Mouse (Mus musculus) small intestine, adult 2 months (tissue): ENCODE data around the gene Ezh1. TPM values are rescaled to one million over a fixed set of nuclear protein-coding genes. Genes with fewer than 3 reads are reported as not detected.

Experiments
- H3K27ac ChIP-seq: fragments of 200-500 bp; 2 replicates; pipeline ENCODE4 v1.5.1; 2012; ENCODE audit warnings: low read depth, low read length, control low read depth, inconsistent platforms; ENCODE audit not compliant: insufficient read depth
- H3K27me3 ChIP-seq: fragments of 200-500 bp; 2 replicates; pipeline ENCODE4 v1.6.1; 2012; ENCODE audit warnings: mild to moderate bottlenecking, moderate library complexity, low read length, inconsistent platforms; ENCODE audit not compliant: control insufficient read depth, insufficient read depth
- H3K36me3 ChIP-seq: fragments of 200-500 bp; 2 replicates; pipeline ENCODE4 v1.6.1; 2012; ENCODE audit warnings: mild to moderate bottlenecking, low read length, control low read depth, inconsistent platforms; ENCODE audit not compliant: control insufficient read depth, insufficient read depth
- H3K4me1 ChIP-seq: fragments of 200-500 bp; 2 replicates; pipeline ENCODE4 v1.6.1; 2012; ENCODE audit warnings: low read length, inconsistent platforms, mixed read lengths; ENCODE audit not compliant: control insufficient read depth, insufficient read depth, insufficient read length
- H3K4me3 ChIP-seq: fragments of 200-500 bp; 2 replicates; pipeline ENCODE4 v1.5.1; 2012; ENCODE audit warnings: low read depth, mild to moderate bottlenecking, control low read depth, inconsistent platforms, low read length, moderate library complexity
- CTCF ChIP-seq: fragments of 200-500 bp; IDR thresholded peaks from 2 replicates; pipeline ENCODE4 v1.5.1; 2012; ENCODE audit warnings: low read depth, mild to moderate bottlenecking, control low read depth, inconsistent platforms, low read length, moderate library complexity, mixed read lengths; ENCODE audit not compliant: insufficient replicate concordance, insufficient read length; ENCODE audit errors: extremely low read depth
- POLR2A ChIP-seq: fragments of 200-500 bp; IDR thresholded peaks from 2 replicates; pipeline ENCODE4 v1.6.1; 2012; ENCODE audit warnings: low read depth, mild to moderate bottlenecking, control low read depth, inconsistent platforms, low read length, moderate library complexity
- WGBS: fragments of 180-500 bp; shearing (Covaris S2); methylation state at CpG from one replicate; pipeline ENCODE4 v1.1.7; 2018; 5-methylcytosine and 5-hydroxymethylcytosine counted together
- polyA plus RNA-seq: library from polyadenylated mRNA; depleted of rRNA; stranded (reverse); fragments of >200 nt; gene quantifications from 2 replicates; pipeline ENCODE4 v1.2.3, GENCODE M21; 2012; rRNA removed

Gene Ezh1
- polyA plus RNA-seq, 1 experiment: 20.0 TPM

- Histone ChIP-seq H3K36me3 (no peaks in the 10 kb centered on the region), H3K27ac (no peak overlapping the region), H3K4me3 (no peak overlapping the region), H3K4me1 (peaks cover 3% of the 10 kb centered on the region; the same call in 1 of the 2 replicates), H3K27me3 (no peaks in the 10 kb centered on the region)
- WGBS: 56% methylated on average over 9 of the region's 9 CpGs
- TF ChIP-seq CTCF: no peak
- no peak for TF ChIP-seq POLR2A
Measured at GRCm38 (mm10) chr11:101149178-101150105, 76.8 kb downstream of the Ezh1 start.

- 80% methylated on average over 10 of the region's 10 CpGs for WGBS
- H3K36me3 ChIP-seq: no peaks in the 10 kb centered on the region
- no peak overlapping the region for H3K4me3 ChIP-seq
- H3K27ac ChIP-seq: no peak overlapping the region
- no peak for TF ChIP-seq CTCF
- H3K4me1 ChIP-seq: peaks cover 2% of the 10 kb centered on the region; the same call in 1 of the 2 replicates
- no peaks in the 10 kb centered on the region for H3K27me3 ChIP-seq
Measured at GRCm38 (mm10) chr11:101148751-101149150, 77.5 kb downstream of the Ezh1 start.

- Histone ChIP-seq H3K4me1 (no peaks in the 10 kb centered on the region), H3K27me3 (no peaks in the 10 kb centered on the region), H3K27ac (no peak overlapping the region), H3K36me3 (no peaks in the 10 kb centered on the region), H3K4me3 (no peak overlapping the region)
- TF ChIP-seq POLR2A (no peak), CTCF (no peak)
- WGBS: 47% methylated on average over 10 of the region's 10 CpGs
Measured at GRCm38 (mm10) chr11:101146377-101146776, 79.9 kb downstream of the Ezh1 start.

GRCm38 (mm10) chr11:101143338-101144225 is 82.7 kb downstream of the Ezh1 start:
- WGBS: 31% methylated on average over 18 of the region's 19 CpGs
- H3K36me3 ChIP-seq: no peaks in the 10 kb centered on the region
- H3K4me1 ChIP-seq: peaks cover 2% of the 10 kb centered on the region; the same call in 1 of the 2 replicates
- peak overlapping the region; percentile 51 for H3K4me3 ChIP-seq
- H3K27ac ChIP-seq: peak overlapping the region; percentile 50
- H3K27me3 ChIP-seq: peaks cover 9% of the 10 kb centered on the region; the same call in 1 of the 2 replicates
- TF ChIP-seq CTCF (no peak), POLR2A (no peak)

GRCm38 (mm10) chr11:101142215-101142967 is 83.9 kb downstream of the Ezh1 start:
- 89% methylated on average over 10 of the region's 10 CpGs for WGBS
- peaks cover 2% of the 10 kb centered on the region; the same call in 1 of the 2 replicates for H3K4me1 ChIP-seq

More at GRCm38 (mm10) chr11:101142215-101142967, 83.9 kb downstream of the Ezh1 start:
- Histone ChIP-seq H3K4me3 (no peak overlapping the region), H3K36me3 (no peaks in the 10 kb centered on the region), H3K27ac (no peak overlapping the region), H3K27me3 (peaks cover 9% of the 10 kb centered on the region; the same call in 1 of the 2 replicates)
- TF ChIP-seq CTCF (no peak), POLR2A (no peak)

Other genes with a start within 250 kb of the Ezh1 start
- 43.5 and 69.5 TPM in 2 replicates for gene Atp6v0a1, start 217.0 kb downstream of the Ezh1 start, polyA plus RNA-seq
- 11.8 and 19.1 TPM in 2 replicates for gene Naglu, start 156.5 kb downstream of the Ezh1 start, polyA plus RNA-seq
- 0.20 and 0.28 TPM in 2 replicates for gene Hsd17b1, start 148.1 kb downstream of the Ezh1 start, polyA plus RNA-seq
- 26.3 and 38.9 TPM in 2 replicates for gene Coasy, start 143.9 kb downstream of the Ezh1 start, polyA plus RNA-seq
- 54.1 and 100 TPM in 2 replicates for gene Mlx, start 139.2 kb downstream of the Ezh1 start, polyA plus RNA-seq
- 0.22 and 0.46 TPM in 2 replicates for gene Psmc3ip, start 131.0 kb downstream of the Ezh1 start, polyA plus RNA-seq
- gene Retreg3, start 106.6 kb downstream of the Ezh1 start, polyA plus RNA-seq: 27.3 and 55.0 TPM in 2 replicates
- gene Tubg1, start 106.5 kb downstream of the Ezh1 start, polyA plus RNA-seq: 13.2 and 16.2 TPM in 2 replicates
- 1.1 and 2.2 TPM in 2 replicates for gene Tubg2, start 70.6 kb downstream of the Ezh1 start, polyA plus RNA-seq
- 2.7 and 2.8 TPM in 2 replicates for gene Cntnap1, start 55.9 kb downstream of the Ezh1 start, polyA plus RNA-seq
- gene Plekhh3, start 55.1 kb downstream of the Ezh1 start, polyA plus RNA-seq: 33.0 and 84.5 TPM in 2 replicates
- gene Ccr10, start 51.0 kb downstream of the Ezh1 start, polyA plus RNA-seq: 18.4 and 25.7 TPM in 2 replicates
- gene Ramp2, start 19.6 kb upstream of the Ezh1 start, polyA plus RNA-seq: 15.1 and 25.8 TPM in 2 replicates
- gene Vps25, start 27.2 kb upstream of the Ezh1 start, polyA plus RNA-seq: 28.9 and 64.8 TPM in 2 replicates
- 3.0 and 7.9 TPM in 2 replicates for gene Wnk4, start 34.1 kb upstream of the Ezh1 start, polyA plus RNA-seq
- 0.09 and 0.20 TPM in 2 replicates for gene Cntd1, start 52.5 kb upstream of the Ezh1 start, polyA plus RNA-seq
- 174 and 479 TPM in 2 replicates for gene Coa3, start 52.7 kb upstream of the Ezh1 start, polyA plus RNA-seq
- gene Becn1, start 75.8 kb upstream of the Ezh1 start, polyA plus RNA-seq: 157 and 163 TPM in 2 replicates
- gene Psme3, start 89.8 kb upstream of the Ezh1 start, polyA plus RNA-seq: 19.9 and 36.7 TPM in 2 replicates
- gene Aoc2, start 98.6 kb upstream of the Ezh1 start, polyA plus RNA-seq: 2.7 and 5.9 TPM in 2 replicates
- gene Aoc3, start 104.1 kb upstream of the Ezh1 start, polyA plus RNA-seq: 6.6 and 8.9 TPM in 2 replicates
- gene G6pc, start 141.1 kb upstream of the Ezh1 start, polyA plus RNA-seq: 8.8 and 9.7 TPM in 2 replicates
- 8.5 and 10.8 TPM in 2 replicates for gene Aarsd1, start 191.2 kb upstream of the Ezh1 start, polyA plus RNA-seq
- gene Gm27029, start 198.3 kb upstream of the Ezh1 start, polyA plus RNA-seq: 0.11 TPM in 1 of 2 replicates, not detected in the other
- 15.4 and 23.7 TPM in 2 replicates for gene Rundc1, start 198.6 kb upstream of the Ezh1 start, polyA plus RNA-seq
- 0.51 and 0.89 TPM in 2 replicates for gene Ptges3l, start 198.9 kb upstream of the Ezh1 start, polyA plus RNA-seq
- gene Rpl27, start 215.8 kb upstream of the Ezh1 start, polyA plus RNA-seq: 178 and 244 TPM in 2 replicates
- 44.3 and 123 TPM in 2 replicates for gene Ifi35, start 221.9 kb upstream of the Ezh1 start, polyA plus RNA-seq
- 18.5 and 28.1 TPM in 2 replicates for gene Rnd2, start 238.5 kb upstream of the Ezh1 start, polyA plus RNA-seq
- 92.5 and 272 TPM in 2 replicates for gene Vat1, start 239.8 kb upstream of the Ezh1 start, polyA plus RNA-seq